22 mouse cellular contexts compared by ENCODE assay signal in the genomic region with DNA sequence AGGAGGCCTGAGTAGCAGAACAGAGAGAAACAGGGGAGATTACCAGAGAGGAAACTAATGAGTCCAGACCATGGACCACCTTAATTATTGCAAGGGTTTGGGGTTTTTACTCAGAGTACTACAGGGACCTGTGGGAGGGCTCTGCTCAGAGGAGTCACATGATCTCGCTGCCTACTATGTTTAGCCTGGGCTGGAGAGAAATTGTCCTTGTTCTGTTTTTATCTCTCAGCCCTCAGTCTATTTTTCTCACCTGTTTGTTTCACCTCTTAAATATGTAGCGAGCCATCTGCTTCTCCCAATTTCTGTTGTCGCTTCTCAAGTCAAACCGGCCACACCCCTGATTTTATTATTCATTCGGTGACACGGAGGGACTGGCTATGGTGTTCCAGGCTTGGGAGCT. TPM values are rescaled to one million over a fixed set of nuclear protein-coding genes. Genes with fewer than 3 reads are reported as not detected.
DNase-seq lines count a peak whose midpoint lies in the region; TF ChIP-seq lines count a peak whose summit lies in the region.
"Had no signal": no experiment of that assay in that cellular context is flagged by ENCODE, and none has a peak within 500 bp of the region (broad histone marks: within the 10 kb centered on the region; RNA-seq: fewer than 3 reads in every experiment).

No protein-coding gene starts in this region.

- H3K27me3 ChIP-seq in heart, embryonic 10.5 days (ENCODE audit: insufficient read depth, poor library complexity, severe bottlenecking): no peaks in the 10 kb centered on the region
- H3K27me3 ChIP-seq in CH12.LX (replicated peaks): no peaks in the 10 kb centered on the region
- no peaks in the 10 kb centered on the region for H3K27me3 ChIP-seq in embryonic facial prominence, embryonic 10.5 days (replicated peaks; ENCODE audit: low read depth, poor library complexity, severe bottlenecking)
- H3K27me3 ChIP-seq: forebrain, embryonic 15.5 days; hindbrain, embryonic 13.5 days; Patski had no signal

- no peak for TF ChIP-seq CTCF in left cerebral cortex, adult 2 months (IDR thresholded peaks at IDR 0.05)
- TF ChIP-seq CTCF in CH12.LX (conservative IDR thresholded peaks at IDR 0.05 in 1 of 2, IDR thresholded peaks at IDR 0.05 in 1 of 2; ENCODE audit: low read depth in 2 of 2, low read length in 2 of 2): no peak

- WGBS in heart, embryonic 10.5 days: 70% methylated on average over 6 of the region's 6 CpGs
- 90% methylated on average over 6 of the region's 6 CpGs for WGBS in embryonic facial prominence, embryonic 10.5 days

- dilution Hi-C loops in CH12.LX (cut with MboI; ENCODE audit: extremely low pct_ligation_motif_present, extremely low pct_unique_long_range_greater_than_20kb, low sequenced_read_pairs): no loop called here

- TF ChIP-seq EP300 in CH12.LX (IDR thresholded peaks at IDR 0.05; ENCODE audit: low read length): peak; percentile 77

- H3K4me1 ChIP-seq in heart, embryonic 10.5 days: peaks cover 16% of the 10 kb centered on the region; the same call in 1 of the 2 replicates
- peaks cover 10 to 31% of the 10 kb centered on the region in 2 experiments for H3K4me1 ChIP-seq in CH12.LX (ENCODE audit: control insufficient read depth in 1 of 2, insufficient read depth in 2 of 2)
- peaks cover 3% of the 10 kb centered on the region for H3K4me1 ChIP-seq in embryonic facial prominence, embryonic 10.5 days
- H3K4me1 ChIP-seq: forebrain, embryonic 15.5 days; hindbrain, embryonic 13.5 days; megakaryocyte, embryonic 14.5 days had no signal

- H3K36me3 ChIP-seq in heart, embryonic 10.5 days: no peaks in the 10 kb centered on the region
- H3K36me3 ChIP-seq in CH12.LX (replicated peaks in 1 of 2; ENCODE audit: control insufficient read depth in 1 of 2, insufficient read depth in 1 of 2, low read length in 1 of 2): no peaks in the 10 kb centered on the region
- no peaks in the 10 kb centered on the region for H3K36me3 ChIP-seq in embryonic facial prominence, embryonic 10.5 days (replicated peaks)
- H3K36me3 ChIP-seq: forebrain, embryonic 15.5 days; hindbrain, embryonic 13.5 days; limb, embryonic 10.5 days had no signal

- 0 out of 2 replicates have a peak overlapping the region, but pooled peaks have one; percentile 11 for H3K9ac ChIP-seq in CH12.LX (ENCODE audit: insufficient read depth, low read depth)
- H3K9ac ChIP-seq: forebrain, embryonic 15.5 days; hindbrain, embryonic 13.5 days; liver, postnatal 0 days had no signal

- H3K9me3 ChIP-seq in heart, embryonic 10.5 days: no peaks in the 10 kb centered on the region
- peaks cover 10% of the 10 kb centered on the region for H3K9me3 ChIP-seq in CH12.LX (replicated peaks; ENCODE audit: low read length)
- 0 out of 2 replicates have a peak, but pooled peaks cover 2% of the 10 kb centered on the region for H3K9me3 ChIP-seq in embryonic facial prominence, embryonic 10.5 days
- H3K9me3 ChIP-seq: forebrain, embryonic 15.5 days; hindbrain, embryonic 13.5 days; limb, embryonic 10.5 days had no signal

- H3K4me2 ChIP-seq in CH12.LX (ENCODE audit: insufficient read depth, low read depth, poor library complexity, severe bottlenecking): peak overlapping the region; percentile 64
- H3K4me2 ChIP-seq: forebrain, embryonic 15.5 days; hindbrain, embryonic 13.5 days had no signal

- peak overlapping the region; percentile 69; the same call in 1 of the 2 replicates for H3K27ac ChIP-seq in heart, embryonic 10.5 days
- H3K27ac ChIP-seq in left cerebral cortex, adult 2 months: peak overlapping the region; percentile 16
- peak overlapping the region; percentile 2; the same call in 1 of the 2 replicates for H3K27ac ChIP-seq in CH12.LX (ENCODE audit: insufficient read depth, low read depth)
- no peak overlapping the region for H3K27ac ChIP-seq in embryonic facial prominence, embryonic 10.5 days (replicated peaks)
- H3K27ac ChIP-seq: forebrain, embryonic 15.5 days; hindbrain, embryonic 13.5 days; limb, embryonic 10.5 days had no signal

- no peaks in the 10 kb centered on the region for H3K79me2 ChIP-seq in CH12.LX (replicated peaks; ENCODE audit: control insufficient read depth, extremely low read depth, insufficient read depth, poor library complexity, severe bottlenecking)

- intact Hi-C loops in left cerebral cortex, adult 2 months (cut with DNase I): no loop called here
- intact Hi-C loops in left cerebral cortex, postnatal 10 days (cut with DNase I): no loop called here
- intact Hi-C loops in left cerebral cortex, postnatal 36 days (cut with DNase I): no loop called here

- H3K4me3 ChIP-seq in heart, embryonic 10.5 days: no peak overlapping the region
- no peak overlapping the region for H3K4me3 ChIP-seq in left cerebral cortex, adult 2 months
- no peak overlapping the region for H3K4me3 ChIP-seq in CH12.LX (replicated peaks in 1 of 3; ENCODE audit: low read depth in 2 of 3, low read length in 2 of 3, poor library complexity in 1 of 3)
- no peak overlapping the region for H3K4me3 ChIP-seq in embryonic facial prominence, embryonic 10.5 days
- H3K4me3 ChIP-seq: forebrain, embryonic 15.5 days; hindbrain, embryonic 13.5 days; limb, embryonic 10.5 days; megakaryocyte, embryonic 14.5 days had no signal

- no peak for TF ChIP-seq POLR2A in CH12.LX (IDR thresholded peaks at IDR 0.05; ENCODE audit: low read depth, low read length)

- DNase-seq in heart, embryonic 10.5 days (ENCODE audit: low spot score): no peak
- DNase-seq in heart, adult 8-10 months (ENCODE audit: low spot score): no peak
- DNase-seq in left cerebral cortex, adult 2 months (ENCODE audit: extremely low spot score in 1 of 2, low spot score in 2 of 2): no peak
- no peak for DNase-seq in left cerebral cortex, postnatal 10 days (ENCODE audit: extremely low spot score in 1 of 2, low spot score in 2 of 2)
- peak; percentile 79 for DNase-seq in CH12.LX (ENCODE audit: extremely low read depth)
- peak; percentile 25 to 39 for DNase-seq in left cerebral cortex, postnatal 36 days (ENCODE audit: low spot score in 2 of 2)
- DNase-seq in embryonic facial prominence, embryonic 10.5 days (ENCODE audit: low spot score): no peak
- no peak for DNase-seq in lung, postnatal 10 days
- DNase-seq: adrenal gland, adult 8-10 months; cerebellum, postnatal 14 days; kidney, adult 9 months; kidney, postnatal 25 days; layer of hippocampus, adult 9-11 months; liver, postnatal 0 days; lung, postnatal 14 days; midbrain, embryonic 14.5 days; thymus, postnatal 25 days had no signal

- no peak for TF ChIP-seq RAD21 in CH12.LX (IDR thresholded peaks at IDR 0.05; ENCODE audit: low read depth, low read length)

- in situ Hi-C loops in CH12.LX (cut with MboI; ENCODE audit: low pct_ligation_motif_present, low pct_unique_long_range_greater_than_20kb, low sequenced_read_pairs): no loop called here

TF ChIP-seq in CH12.LX, 34 proteins besides CTCF, POLR2A, EP300 and RAD21 (continues in another document):
- TF ChIP-seq MAFK (IDR thresholded peaks at IDR 0.05; ENCODE audit: insufficient replicate concordance, low read length) (no peak), HCFC1 (IDR thresholded peaks at IDR 0.05; ENCODE audit: low read depth, low read length) (no peak), E2F4 (IDR thresholded peaks at IDR 0.05; ENCODE audit: insufficient replicate concordance, low read depth, low read length) (no peak), ZKSCAN1 (IDR thresholded peaks at IDR 0.05; ENCODE audit: borderline replicate concordance, low read depth, low read length) (no peak), MEF2A (IDR thresholded peaks at IDR 0.05; ENCODE audit: borderline replicate concordance, low read depth, low read length) (peak; percentile 94), IRF4 (IDR thresholded peaks at IDR 0.05; ENCODE audit: low read depth, low read length) (peak; percentile 74; the same call in 1 of the 2 replicates), TCF12 (IDR thresholded peaks at IDR 0.05; ENCODE audit: low read depth, low read length) (peak; percentile 64; the same call in 1 of the 2 replicates), MAZ (IDR thresholded peaks at IDR 0.05; ENCODE audit: low read depth, low read length) (0 out of 2 replicates have a peak, but pooled peaks have one; percentile 30), MAX (IDR thresholded peaks at IDR 0.05; ENCODE audit: low read length) (no peak), CHD2 (IDR thresholded peaks at IDR 0.05; ENCODE audit: low read length) (no peak), SMC3 (IDR thresholded peaks at IDR 0.05; ENCODE audit: low read depth, low read length) (no peak), KAT2A (IDR thresholded peaks at IDR 0.05; ENCODE audit: insufficient replicate concordance, low read length) (no peak), PAX5 (IDR thresholded peaks at IDR 0.05; ENCODE audit: low read length) (no peak), USF1 (IDR thresholded peaks at IDR 0.05; ENCODE audit: low read depth, low read length) (peak; percentile 85), NRF1 (IDR thresholded peaks at IDR 0.05; ENCODE audit: low read depth, low read length) (no peak), JUN (IDR thresholded peaks at IDR 0.05; ENCODE audit: insufficient read depth, low read depth, low read length) (0 out of 2 replicates have a peak, but pooled peaks have one; percentile 2), ETS1 (conservative IDR thresholded peaks at IDR 0.05; ENCODE audit: low read depth, low read length) (peak; percentile 40; the same call in 1 of the 2 replicates), JUND (conservative IDR thresholded peaks at IDR 0.05; ENCODE audit: low read depth, low read length) (no peak), USF2 (conservative IDR thresholded peaks at IDR 0.05; ENCODE audit: low read depth, low read length) (peak; percentile 81), ELF1 (IDR thresholded peaks at IDR 0.05; ENCODE audit: low read depth, low read length) (no peak), GABPA (IDR thresholded peaks at IDR 0.05; ENCODE audit: insufficient replicate concordance, low read depth, low read length) (no peak), ZNF384 (IDR thresholded peaks at IDR 0.05; ENCODE audit: low read depth, low read length) (no peak), SIN3A (IDR thresholded peaks at IDR 0.05; ENCODE audit: low read length) (no peak; the same call in 1 of the 2 replicates), BHLHE40 (IDR thresholded peaks at IDR 0.05; ENCODE audit: low read depth, low read length) (peak; percentile 63), ZC3H11A (IDR thresholded peaks at IDR 0.05; ENCODE audit: low read depth, low read length) (no peak)

RNA-seq across cellular contexts. Expression of gene Zfp148, which starts 14.9 kb away (rescaled TPM):
- 38.0 and 43.5 TPM in 2 replicates for polyA plus RNA-seq in heart, embryonic 10.5 days (2016; fragmentation: Nextera tagmentation; extraction: Ambion mirVana)
- 10 to 100 TPM; 37.2 to 41.2 (median 38.7) TPM for total RNA-seq in heart, adult 8-10 months (2022)
- 100 to 1,000 TPM; 171 to 179 TPM for total RNA-seq in left cerebral cortex, adult 2 months (2021)
- total RNA-seq in left cerebral cortex, postnatal 10 days (2021): 10 to 100 TPM; 86.2 to 99.7 TPM
- total RNA-seq in CH12.LX (2012; rRNA removed): 19.5 and 23.2 TPM in 2 replicates
- total RNA-seq in CH12.LX (2014; rRNA removed): 28.6 and 30.4 TPM in 2 replicates
- 36.6 and 39.9 TPM in 2 replicates for polyA plus RNA-seq in CH12.LX (2012; ENCODE audit: insufficient read length, low read depth)
- 100 to 1,000 TPM; 159 TPM for total RNA-seq in left cerebral cortex, postnatal 36 days (2021)
- 47.6 and 51.8 TPM in 2 replicates for polyA plus RNA-seq in embryonic facial prominence, embryonic 10.5 days (2016; fragmentation: Nextera tagmentation; extraction: Ambion mirVana)

Comparison
In these comparisons a context has a peak if more than half of its experiments do, and no peak if none do; other contexts are left out.
1. DNase-seq: peak in CH12.LX (single experiment) and left cerebral cortex, postnatal 36 days (2 of 2); none in heart, embryonic 10.5 days (single experiment), heart, adult 8-10 months (single experiment), left cerebral cortex, adult 2 months (0 of 2), left cerebral cortex, postnatal 10 days (0 of 2), embryonic facial prominence, embryonic 10.5 days (single experiment) and lung, postnatal 10 days (single experiment).